Mouse (Mus musculus) kidney, adult 2 months (tissue): Measurements from ENCODE around the gene Wdr63.

Experiments
- CTCF ChIP-seq: fragments of 200-500 bp; conservative IDR thresholded peaks from 2 replicates; pipeline ENCODE4 v1.5.1; 2011; ENCODE audit warnings: low read depth, mild to moderate bottlenecking, control low read depth, low read length, moderate library complexity, mixed read lengths; ENCODE audit not compliant: insufficient read depth, insufficient read length
- POLR2A ChIP-seq: fragments of 200-500 bp; IDR thresholded peaks from one replicate; pipeline ENCODE4 v1.6.1; 2011; ENCODE audit warnings: low read depth, low read length, control low read depth

DNA sequence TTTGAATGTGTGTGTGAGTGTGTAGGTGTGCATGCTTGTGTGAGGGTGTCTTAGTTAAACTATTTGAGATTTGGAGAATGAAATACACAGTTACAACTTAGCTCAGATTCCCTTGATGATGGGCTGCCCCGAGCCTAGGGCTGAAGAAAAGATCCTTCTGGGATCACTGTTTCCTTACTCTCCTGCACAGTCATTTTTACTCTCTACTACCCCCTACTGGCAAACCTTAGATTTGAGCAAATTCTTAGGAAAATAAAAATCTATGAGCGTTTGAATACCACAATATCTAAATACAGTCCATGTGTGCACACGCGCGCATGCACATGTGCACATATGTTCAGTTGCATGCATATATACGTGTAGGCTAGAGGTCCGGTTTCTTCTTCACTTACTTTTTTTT is 35.1 kb downstream of the Wdr63 start:
- TF ChIP-seq CTCF = 0 out of 2 replicates have a peak, but pooled peaks have one; percentile 20
- TF ChIP-seq POLR2A = no peak
